Mouse (Mus musculus) B cell, adult 67 days (primary cell): ENCODE results near the gene Olfr414. TPM values are rescaled to one million over a fixed set of nuclear protein-coding genes. Genes with fewer than 3 reads are reported as not detected.

Experiments
- total RNA-seq, 2 experiments: library from RNA; stranded (reverse); gene quantifications; 4 replicates each; pipeline ENCODE4 v1.2.4; 2023

The Olfr414 gene
- total RNA-seq: not detected

GRCm38 (mm10) chr1:174423764-174424163 is at the start of gene Olfr414:
Olfr414 (plus strand) TSS chr1:174424064.

GRCm38 (mm10) chr1:174390746-174391145 is 33.1 kb upstream of the Olfr414 start, which contains the start of gene Olfr248:
Olfr248 (plus strand) TSS chr1:174391046.

DNA sequence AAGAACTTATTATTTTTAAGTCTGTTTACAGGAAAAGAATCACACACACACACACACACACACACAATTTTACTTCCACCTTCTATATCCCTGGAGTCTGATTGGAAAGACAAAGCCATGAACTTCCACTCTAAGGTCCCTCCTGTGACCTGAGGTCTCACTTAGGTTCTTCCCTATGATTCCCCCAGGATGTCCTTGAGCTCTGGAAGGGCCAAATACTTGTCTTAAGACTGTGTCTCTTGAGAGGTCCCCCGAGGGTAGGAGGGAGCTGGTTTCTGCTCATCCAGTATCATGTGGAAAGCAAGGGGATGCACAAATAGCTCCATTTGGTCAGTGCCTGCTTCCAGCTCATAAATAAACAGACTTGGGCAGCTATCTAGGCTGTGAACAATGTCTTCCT is 17.9 kb downstream of the Olfr414 start, which contains the start of gene Olfr220:
Gene Olfr220, plus strand, starts transcription at position 301 of the 400 bp plus-strand sequence.

Other genes starting within 250 kb of the Olfr414 start
- not detected for gene Olfr419, start 172.0 kb upstream of the Olfr414 start, total RNA-seq
- gene Mptx1, start 93.5 kb upstream of the Olfr414 start, total RNA-seq: not detected
- gene Olfr417, start 58.9 kb upstream of the Olfr414 start, total RNA-seq: not detected
- gene Olfr248, start 33.0 kb upstream of the Olfr414 start, total RNA-seq: not detected
- gene Olfr220, start 18.0 kb downstream of the Olfr414 start, total RNA-seq: not detected
- under 1 TPM; 0.29 to 0.36 TPM for gene Fmn2, start 77.8 kb downstream of the Olfr414 start, total RNA-seq